Mouse (Mus musculus): ENCODE measurements at regions not wholly inside any gene's neighbourhood (a gene's known extent, or its start where the extent isn't known, plus 50 kb on each side); places are given as distances from the start of the nearest gene placed in this dataset.

GRCm38 (mm10) chr4:148723208-148723607 is 80.1 kb downstream of the Gm572 start:
- DNase-seq (ENCODE audit: low read depth, low spot score) = peak; percentile 96

- DNase-seq (ENCODE audit: low read depth, low spot score) = peak; percentile 76
These were observed 80.1 kb upstream of the Casz1 start for GRCm38 (mm10) chr4:148723934-148724719.

DNA sequence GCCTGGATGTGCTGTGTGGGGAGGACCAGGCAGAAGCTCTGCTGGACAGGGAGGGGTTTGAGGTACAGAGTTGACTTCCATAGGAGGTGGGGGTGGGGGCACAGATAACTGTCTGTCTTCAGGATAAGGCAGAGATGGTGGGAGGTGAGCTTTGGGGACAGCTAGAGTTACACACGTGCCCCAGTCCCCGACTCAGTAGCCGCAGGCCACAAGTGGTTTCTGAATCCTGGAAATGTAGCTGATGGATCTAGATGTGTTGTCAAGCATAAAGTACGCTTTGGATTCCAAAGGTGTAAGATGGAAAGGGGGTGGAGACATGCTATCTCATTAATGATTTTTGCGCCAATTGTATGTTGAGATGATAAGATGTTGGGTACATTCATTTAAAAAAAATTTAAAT is 75.4 kb upstream of the Casz1 start:
- DNase-seq (ENCODE audit: low read depth, low spot score) = no peak

DNA sequence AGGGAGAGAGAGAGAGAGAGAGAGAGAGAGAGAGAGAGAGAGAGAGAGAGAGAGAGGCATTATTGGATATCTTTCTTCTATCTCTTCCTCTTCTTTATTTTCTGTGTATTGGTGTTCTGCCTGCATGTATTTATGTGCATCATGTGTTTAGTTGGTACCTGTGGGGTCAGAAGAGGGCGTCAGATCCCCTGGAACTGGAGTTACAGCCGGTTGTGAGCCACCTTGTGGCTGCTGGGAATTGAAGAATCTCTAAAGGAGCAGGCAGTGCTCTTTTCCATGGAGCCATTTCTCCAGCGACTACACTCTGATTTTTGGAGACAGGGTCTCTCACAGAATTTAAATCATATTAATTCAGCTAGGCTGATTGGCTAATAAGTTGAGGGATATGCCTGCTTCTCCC is 72.6 kb upstream of the Casz1 start:
- peak; percentile 58 for DNase-seq (ENCODE audit: low read depth, low spot score)

DNA sequence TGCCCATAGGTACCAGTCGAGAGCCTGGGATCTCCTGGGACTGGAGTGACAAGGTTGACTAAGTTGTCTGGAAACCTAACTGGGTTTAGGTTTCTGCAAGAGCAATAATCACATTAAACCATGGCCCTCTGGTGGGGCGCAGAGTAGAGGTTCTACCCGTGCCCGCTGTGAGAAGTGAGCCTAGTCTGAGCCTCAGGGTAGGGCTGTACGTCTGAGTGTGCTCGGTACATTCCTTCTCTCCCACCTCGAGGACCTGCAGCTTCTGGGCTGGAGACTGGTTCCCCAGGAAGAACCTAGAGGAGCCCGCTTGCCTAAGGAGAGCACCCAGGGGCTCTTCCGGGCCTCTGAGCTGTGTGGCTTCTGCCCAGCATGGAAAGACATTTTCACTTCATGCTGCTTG is 70.2 kb upstream of the Casz1 start:
- DNase-seq (ENCODE audit: low read depth, low spot score) = no peak

GRCm38 (mm10) chr4:148734547-148734946 is 69.7 kb upstream of the Casz1 start:
- DNase-seq (ENCODE audit: low read depth, low spot score) = no peak

DNA sequence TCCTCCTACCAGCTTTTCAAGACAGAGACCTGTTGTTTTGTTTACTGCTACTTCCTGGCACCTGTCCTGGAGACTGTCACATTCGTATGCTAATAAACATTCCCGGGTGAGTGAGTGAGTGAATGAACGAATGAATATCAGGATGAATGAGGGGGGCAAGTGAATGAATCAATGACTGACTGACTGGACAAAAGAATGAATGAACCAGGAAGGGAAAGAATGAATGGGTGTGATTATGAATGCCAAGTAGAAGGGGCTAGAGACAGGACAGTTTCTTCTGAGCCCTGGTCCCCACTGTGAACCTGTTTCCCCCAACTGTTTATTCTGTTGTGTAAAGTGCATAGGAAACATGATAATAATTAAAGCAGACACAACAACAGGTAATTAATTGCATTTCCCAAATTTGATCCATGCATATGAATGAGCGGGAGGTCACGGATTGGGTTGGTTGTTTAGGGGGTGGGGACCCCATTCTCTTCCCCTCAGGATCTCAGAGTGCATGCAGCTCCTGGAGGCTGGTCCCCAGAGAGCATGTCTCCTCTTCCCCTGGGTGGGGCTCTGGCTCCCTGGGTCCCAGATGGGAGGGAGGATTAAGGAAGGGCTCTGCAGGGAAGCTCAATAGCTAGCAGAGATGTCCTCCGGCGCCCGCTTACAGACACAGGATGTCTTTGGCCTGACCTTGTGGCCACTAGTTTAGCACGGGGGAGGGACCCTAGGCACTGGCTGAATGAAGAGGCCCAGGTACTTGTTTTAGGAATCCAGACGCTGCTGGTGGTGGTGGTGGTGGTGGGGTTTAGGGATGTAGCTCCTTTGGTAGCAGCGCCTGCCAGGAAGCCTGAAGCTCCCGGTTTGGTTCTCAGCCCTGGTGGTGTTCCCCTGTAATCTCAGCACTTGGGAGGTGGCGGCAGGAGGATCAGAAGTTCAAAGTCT is 65.4 kb upstream of the Casz1 start:
- peak; percentile 94 for DNase-seq (ENCODE audit: low read depth, low spot score)

- DNase-seq (ENCODE audit: low read depth, low spot score) = peak; percentile 47
These were observed 61.4 kb upstream of the Casz1 start for GRCm38 (mm10) chr4:148742549-148743413.

- DNase-seq (ENCODE audit: low read depth, low spot score) = peak; percentile 81
These were observed 60.8 kb upstream of the Casz1 start for GRCm38 (mm10) chr4:148743414-148743844.

GRCm38 (mm10) chr4:148744053-148744452 is 60.2 kb upstream of the Casz1 start:
- peak; percentile 87 for DNase-seq (ENCODE audit: low read depth, low spot score)

DNA sequence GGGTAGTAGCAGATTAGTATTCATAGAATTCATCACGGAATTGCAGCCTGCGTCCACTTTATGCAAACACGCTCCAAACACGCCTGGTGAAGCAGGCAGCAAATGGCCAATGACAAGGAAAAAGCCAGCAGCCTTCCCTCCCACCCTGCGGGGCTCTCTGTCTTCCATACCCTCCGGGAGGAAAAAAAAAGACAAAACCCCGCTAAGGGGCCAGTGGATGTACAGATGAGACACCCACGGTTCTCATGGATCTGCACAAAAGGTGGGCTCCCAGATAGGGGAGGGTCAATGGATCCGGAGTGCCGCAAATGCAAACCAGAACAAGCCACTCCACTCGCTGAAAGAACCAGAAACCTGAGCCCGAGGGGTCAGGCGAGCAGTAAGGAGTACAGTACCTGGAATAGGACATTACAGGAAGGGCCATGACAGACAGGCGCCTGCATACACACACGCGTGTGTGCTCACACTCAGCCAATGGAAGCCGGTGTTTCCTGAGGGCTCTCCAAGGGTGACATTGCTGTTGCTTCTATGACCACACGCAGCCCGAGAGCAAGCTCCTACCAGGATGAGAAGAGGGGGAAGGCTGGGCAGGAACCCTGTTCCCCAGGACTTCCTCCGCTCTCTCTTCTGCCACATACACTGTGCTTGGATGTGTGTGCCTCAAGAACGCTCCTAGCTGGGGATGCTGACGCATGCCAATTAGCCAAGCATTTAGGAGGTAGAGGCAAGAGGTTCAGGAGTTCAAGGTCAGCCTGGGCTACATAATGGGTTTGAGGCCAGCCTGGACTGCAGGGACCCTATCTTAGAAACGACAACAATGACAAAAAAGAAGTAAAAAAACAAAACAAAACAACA is 57.5 kb upstream of the Casz1 start:
- peak; percentile 55 for DNase-seq (ENCODE audit: low read depth, low spot score)

GRCm38 (mm10) chr4:148747315-148747644 is 56.9 kb upstream of the Casz1 start:
- no peak for DNase-seq (ENCODE audit: low read depth, low spot score)

GRCm38 (mm10) chr4:148750030-148750429 is 54.2 kb upstream of the Casz1 start:
- no peak for DNase-seq (ENCODE audit: low read depth, low spot score)

GRCm38 (mm10) chr4:148751591-148751990 is 52.6 kb upstream of the Casz1 start:
- DNase-seq (ENCODE audit: low read depth, low spot score) = peak; percentile 32

GRCm38 (mm10) chr4:148752360-148753093 is 51.7 kb upstream of the Casz1 start:
- DNase-seq (ENCODE audit: low read depth, low spot score) = peak; percentile 28

DNA sequence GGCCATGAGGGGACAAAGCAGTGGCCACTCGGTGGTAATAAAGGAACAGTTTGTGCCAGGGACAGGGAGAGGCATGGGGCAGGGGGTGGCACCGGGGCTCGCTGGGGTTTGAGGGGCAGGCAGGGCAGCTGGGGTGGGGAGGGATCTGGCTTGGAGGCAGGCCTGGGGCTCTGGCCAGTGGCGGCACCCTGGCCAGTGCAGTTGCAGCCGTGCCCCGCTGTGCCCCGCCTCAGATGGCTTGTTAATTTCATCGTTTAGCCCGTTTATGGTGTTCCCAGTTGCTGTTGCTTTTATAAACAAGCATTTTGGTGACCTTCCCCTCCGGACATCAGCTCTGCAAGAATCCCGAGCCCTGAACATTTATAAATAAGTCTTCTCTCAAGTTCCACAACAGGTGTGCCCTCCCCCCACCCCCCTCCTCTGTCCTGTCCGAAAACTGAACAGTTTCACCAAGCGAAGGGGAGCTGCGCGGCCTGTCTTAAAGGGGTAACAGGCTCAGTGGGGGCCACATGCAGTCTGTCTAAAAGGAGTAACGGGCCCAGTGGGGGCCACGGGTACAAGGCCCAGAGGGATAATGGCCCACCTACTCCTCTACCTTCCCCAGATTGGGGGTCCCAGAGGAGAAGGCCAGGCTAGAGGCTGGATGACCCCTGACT is 51.0 kb upstream of the Casz1 start:
- DNase-seq (ENCODE audit: low read depth, low spot score) = no peak

- no peak for DNase-seq (ENCODE audit: low read depth, low spot score)
These were observed 50.4 kb upstream of the Casz1 start for GRCm38 (mm10) chr4:148753849-148754248.

Data from ES-CJ7 (cell line).